Mouse (Mus musculus): ENCODE measurements around the gene Ifi213. TPM values are rescaled to one million over a fixed set of nuclear protein-coding genes. Genes with fewer than 3 reads are reported as not detected.

Ifi213 gene
- polyA plus RNA-seq (2012; rRNA removed; ENCODE audit: low replicate concordance): 1.4 and 4.2 TPM in 2 replicates

DNA sequence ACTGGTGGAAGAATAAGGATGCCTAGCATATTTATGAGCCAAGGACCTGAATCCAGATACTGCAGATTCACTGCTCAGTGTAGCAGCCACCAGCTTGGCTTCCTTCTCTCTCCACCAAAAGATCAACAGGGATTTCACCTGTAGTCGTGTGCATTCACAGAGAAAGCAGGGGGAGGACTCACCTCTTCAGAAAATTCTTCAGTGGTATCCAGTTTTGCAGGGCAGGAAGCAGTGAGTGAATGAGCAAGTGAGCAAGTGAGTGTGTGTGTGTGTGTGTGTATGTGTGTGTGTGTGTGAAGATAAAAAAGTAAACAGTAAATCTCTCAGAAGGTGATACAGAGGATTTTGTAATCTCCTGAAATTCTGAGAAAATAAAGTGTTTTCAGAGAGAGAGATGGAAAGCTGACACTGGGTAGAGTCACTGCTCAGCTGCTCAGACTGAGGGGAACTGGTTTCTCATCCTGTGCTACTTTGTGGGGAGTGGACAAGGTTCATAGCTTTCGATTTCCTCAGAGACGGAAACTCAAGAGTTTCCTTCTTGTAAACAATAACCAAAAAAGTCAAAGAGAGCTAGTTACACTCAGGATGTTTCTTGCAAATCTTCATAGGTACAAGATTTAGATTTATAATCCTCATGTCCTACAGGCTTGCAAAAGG, at the start of gene Ifi213:
TSS of gene Ifi213 (minus strand) at position 437 of the 657 bp plus-strand sequence.

DNA sequence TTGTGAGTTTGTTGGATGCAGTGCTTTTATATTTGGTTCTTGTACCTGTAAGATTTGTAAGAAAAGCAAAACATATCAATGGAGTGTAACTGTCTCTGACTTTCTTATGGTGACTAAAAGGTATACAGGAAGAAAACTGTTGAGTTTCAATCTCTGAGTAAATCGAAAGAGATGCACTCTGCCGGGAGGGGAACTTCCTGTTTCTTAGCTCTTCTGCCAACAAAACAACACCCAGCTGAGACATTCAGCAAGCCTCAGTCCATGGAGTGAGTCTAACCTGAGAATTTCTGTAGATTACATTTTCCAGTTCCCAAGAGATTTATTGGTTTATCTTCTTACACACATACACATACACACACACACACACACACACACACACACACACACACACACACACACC, 31.5 kb upstream of the Ifi213 start, which contains the start of gene Ifi209:
TSS of gene Ifi209 (plus strand) at position 296 of the 400 bp plus-strand sequence.

DNA sequence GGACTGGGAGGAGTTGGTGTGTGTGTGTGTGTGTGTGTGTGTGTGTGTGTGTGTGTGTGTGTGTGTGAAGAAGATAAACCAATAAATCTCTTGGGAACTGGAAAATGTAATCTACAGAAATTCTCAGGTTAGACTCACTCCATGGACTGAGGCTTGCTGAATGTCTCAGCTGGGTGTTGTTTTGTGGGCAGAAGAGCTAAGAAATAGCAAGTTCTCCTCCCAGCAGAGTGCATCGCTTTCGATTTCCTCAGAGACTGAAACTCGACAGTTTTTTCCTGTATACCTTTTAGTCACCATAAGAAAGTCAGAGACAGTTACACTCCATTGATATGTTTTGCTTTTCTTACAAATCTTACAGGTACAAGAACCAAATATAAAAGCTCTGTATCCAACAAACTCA, 63.3 kb downstream of the Ifi213 start, which contains the start of gene Ifi214:
TSS of gene Ifi214 (minus strand) at position 167 of the 400 bp plus-strand sequence.

Other genes with a start within 250 kb of the Ifi213 start
- 2.7 and 2.8 TPM in 2 replicates for gene Aim2, start 248.4 kb downstream of the Ifi213 start, polyA plus RNA-seq (2012; rRNA removed; ENCODE audit: low replicate concordance)
- 39.6 and 40.2 TPM in 2 replicates for gene Cadm3, start 231.6 kb downstream of the Ifi213 start, polyA plus RNA-seq (2012; rRNA removed; ENCODE audit: low replicate concordance)
- 0.44 and 2.7 TPM in 2 replicates for gene Ifi206, start 108.2 kb downstream of the Ifi213 start, polyA plus RNA-seq (2012; rRNA removed; ENCODE audit: low replicate concordance)
- 0.13 TPM in 1 of 2 replicates, not detected in the other for gene Ifi214, start 63.3 kb downstream of the Ifi213 start, polyA plus RNA-seq (2012; rRNA removed; ENCODE audit: low replicate concordance)
- gene Ifi209, start 31.6 kb upstream of the Ifi213 start, polyA plus RNA-seq (2012; rRNA removed; ENCODE audit: low replicate concordance): 0.49 and 0.95 TPM in 2 replicates
- 1.8 TPM in 2 replicates for gene Ifi208, start 74.4 kb upstream of the Ifi213 start, polyA plus RNA-seq (2012; rRNA removed; ENCODE audit: low replicate concordance)
- 13.8 and 23.6 TPM in 2 replicates for gene Ifi207, start 142.5 kb upstream of the Ifi213 start, polyA plus RNA-seq (2012; rRNA removed; ENCODE audit: low replicate concordance)
- gene Ifi204, start 167.7 kb upstream of the Ifi213 start, polyA plus RNA-seq (2012; rRNA removed; ENCODE audit: low replicate concordance): 4.5 and 4.7 TPM in 2 replicates

All from subcutaneous adipose tissue, adult 2 months (tissue).